Mouse (Mus musculus): ENCODE data around the gene Myrfl. TPM values are rescaled to one million over a fixed set of nuclear protein-coding genes. Genes with fewer than 3 reads are reported as not detected.

Gene Myrfl
- polyA plus RNA-seq, 1 experiment = not detected

DNA sequence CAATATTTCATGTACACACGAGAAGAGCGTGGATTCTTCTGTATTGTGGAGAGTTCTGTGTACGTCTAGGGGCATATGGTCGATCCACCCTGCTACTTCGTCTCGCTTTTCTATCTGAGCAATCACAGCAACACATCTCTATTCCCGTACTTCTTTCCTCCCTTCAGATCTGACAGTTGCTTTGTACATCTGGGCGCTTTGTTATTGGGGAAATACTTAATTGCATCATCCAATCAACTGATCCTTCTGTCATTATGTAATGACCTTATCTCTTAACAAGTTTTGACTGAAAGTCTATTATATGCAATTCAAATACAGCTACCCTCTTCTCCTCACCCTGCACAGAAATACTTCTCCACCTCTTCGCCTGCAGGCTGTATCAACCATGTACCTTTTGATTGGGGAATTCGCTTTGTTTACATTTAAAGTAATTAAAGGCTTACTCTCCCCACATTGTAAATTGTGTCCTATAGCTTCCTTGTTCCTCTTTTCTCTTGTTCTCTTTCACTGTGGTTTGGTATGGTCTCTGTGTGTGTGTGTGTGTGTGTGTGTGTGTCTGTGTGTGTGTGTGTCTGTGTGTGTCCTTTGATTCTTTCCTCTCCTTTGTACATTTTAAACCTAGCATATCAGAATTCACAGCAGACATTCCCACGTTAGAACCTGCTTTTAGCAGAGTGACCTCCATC lies 29.9 kb upstream of the Myrfl start:
- Histone ChIP-seq H3K36me3 (ENCODE audit: control insufficient read depth, insufficient read depth) (peaks cover 47% of the 10 kb centered on the region), H3K79me2 (ENCODE audit: control insufficient read depth, insufficient read depth) (no peaks in the 10 kb centered on the region), H3K4me3 (ENCODE audit: insufficient read depth, poor library complexity, severe bottlenecking) (no peak overlapping the region), H3ac (ENCODE audit: control insufficient read depth, insufficient read length, low read depth) (no peak overlapping the region), H3K27me3 (ENCODE audit: control insufficient read depth, insufficient read depth, insufficient read length) (no peaks in the 10 kb centered on the region), H3K79me3 (ENCODE audit: low read depth) (no peaks in the 10 kb centered on the region)
- TF ChIP-seq CEBPB (IDR thresholded peaks at IDR 0.05; ENCODE audit: low read depth) = no peak
- TF ChIP-seq USF1 (IDR thresholded peaks at IDR 0.05; ENCODE audit: low read depth) = no peak
- no peak for TF ChIP-seq MYOD1 (IDR thresholded peaks at IDR 0.05; ENCODE audit: control insufficient read depth, insufficient read length, low read depth)
- no peak for TF ChIP-seq MYOG (IDR thresholded peaks at IDR 0.05; ENCODE audit: control insufficient read depth, extremely low read depth, insufficient read length)
- TF ChIP-seq MAX (IDR thresholded peaks at IDR 0.05) = no peak
- TF ChIP-seq FOSL1 (IDR thresholded peaks at IDR 0.05; ENCODE audit: insufficient read depth, low read length, poor library complexity, severe bottlenecking) = no peak
- TF ChIP-seq CTCF (IDR thresholded peaks at IDR 0.05; ENCODE audit: control insufficient read depth, insufficient read depth, insufficient read length) = no peak

DNA sequence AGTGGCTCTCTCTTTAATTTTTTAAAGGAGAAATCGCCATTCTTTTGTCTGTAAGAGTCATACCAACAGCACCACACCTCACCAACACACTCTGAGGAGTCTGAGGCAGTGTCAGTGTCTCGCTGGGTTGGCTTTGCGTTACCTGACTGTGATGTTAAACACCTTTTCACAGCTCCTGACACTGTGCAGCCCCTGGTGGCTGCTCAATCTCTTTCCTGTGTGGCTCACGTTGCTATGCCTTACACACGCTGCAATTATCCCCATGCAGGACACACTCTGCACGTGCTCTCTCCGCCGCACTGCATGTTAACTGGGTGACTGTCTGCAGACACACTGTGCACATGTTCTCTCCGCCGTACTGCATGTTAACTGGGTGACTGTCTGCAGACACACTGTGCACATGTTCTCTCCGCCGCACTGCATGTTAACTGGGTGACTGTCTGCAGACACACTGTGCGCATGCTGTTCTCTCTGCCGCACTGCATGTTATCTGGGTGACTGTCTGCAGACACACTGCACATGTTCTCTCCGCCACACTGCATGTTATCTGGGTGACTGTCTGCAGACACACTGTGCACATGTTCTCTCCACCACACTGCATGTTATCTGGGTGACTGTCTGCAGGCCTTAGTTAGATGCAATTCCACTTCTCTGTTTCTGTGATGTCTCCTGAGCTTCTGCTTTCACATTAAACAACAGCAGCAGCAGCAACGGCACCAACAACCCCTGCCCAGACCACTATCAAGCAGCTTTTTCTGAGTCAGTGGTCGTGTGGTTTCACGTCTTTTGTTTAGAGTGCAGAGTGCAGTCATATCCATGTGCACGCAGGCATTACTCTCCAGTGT lies 27.2 kb upstream of the Myrfl start:
- no peaks in the 10 kb centered on the region for H3K27me3 ChIP-seq (ENCODE audit: control insufficient read depth, insufficient read depth, insufficient read length)
- H3K4me3 ChIP-seq (ENCODE audit: insufficient read depth, poor library complexity, severe bottlenecking) = no peak overlapping the region
- TF ChIP-seq MAX (IDR thresholded peaks at IDR 0.05) (no peak), FOSL1 (IDR thresholded peaks at IDR 0.05; ENCODE audit: insufficient read depth, low read length, poor library complexity, severe bottlenecking) (no peak), MYOD1 (IDR thresholded peaks at IDR 0.05; ENCODE audit: control insufficient read depth, insufficient read length, low read depth) (no peak), USF1 (IDR thresholded peaks at IDR 0.05; ENCODE audit: low read depth) (no peak), CTCF (IDR thresholded peaks at IDR 0.05; ENCODE audit: control insufficient read depth, insufficient read depth, insufficient read length) (no peak), CEBPB (IDR thresholded peaks at IDR 0.05; ENCODE audit: low read depth) (no peak), MYOG (IDR thresholded peaks at IDR 0.05; ENCODE audit: control insufficient read depth, extremely low read depth, insufficient read length) (no peak)
- no peak overlapping the region for H3ac ChIP-seq (ENCODE audit: control insufficient read depth, insufficient read length, low read depth)
- H3K79me2 ChIP-seq (ENCODE audit: control insufficient read depth, insufficient read depth) = no peaks in the 10 kb centered on the region
- no peaks in the 10 kb centered on the region for H3K79me3 ChIP-seq (ENCODE audit: low read depth)
- peaks cover 51% of the 10 kb centered on the region for H3K36me3 ChIP-seq (ENCODE audit: control insufficient read depth, insufficient read depth)

- Histone ChIP-seq H3K36me3 (ENCODE audit: control insufficient read depth, insufficient read depth) (peaks cover 38% of the 10 kb centered on the region), H3K79me3 (ENCODE audit: low read depth) (no peaks in the 10 kb centered on the region), H3ac (ENCODE audit: control insufficient read depth, insufficient read length, low read depth) (no peak overlapping the region), H3K79me2 (ENCODE audit: control insufficient read depth, insufficient read depth) (no peaks in the 10 kb centered on the region), H3K27me3 (ENCODE audit: control insufficient read depth, insufficient read depth, insufficient read length) (no peaks in the 10 kb centered on the region), H3K4me3 (ENCODE audit: insufficient read depth, poor library complexity, severe bottlenecking) (no peak overlapping the region)
- TF ChIP-seq CEBPB (IDR thresholded peaks at IDR 0.05; ENCODE audit: low read depth) (no peak), MYOD1 (IDR thresholded peaks at IDR 0.05; ENCODE audit: control insufficient read depth, insufficient read length, low read depth) (no peak), FOSL1 (IDR thresholded peaks at IDR 0.05; ENCODE audit: insufficient read depth, low read length, poor library complexity, severe bottlenecking) (no peak), MYOG (IDR thresholded peaks at IDR 0.05; ENCODE audit: control insufficient read depth, extremely low read depth, insufficient read length) (no peak), USF1 (IDR thresholded peaks at IDR 0.05; ENCODE audit: low read depth) (no peak), MAX (IDR thresholded peaks at IDR 0.05) (no peak), CTCF (IDR thresholded peaks at IDR 0.05; ENCODE audit: control insufficient read depth, insufficient read depth, insufficient read length) (no peak)
Observed at GRCm38 (mm10) chr10:116922161-116922560, 25.4 kb upstream of the Myrfl start.

DNA sequence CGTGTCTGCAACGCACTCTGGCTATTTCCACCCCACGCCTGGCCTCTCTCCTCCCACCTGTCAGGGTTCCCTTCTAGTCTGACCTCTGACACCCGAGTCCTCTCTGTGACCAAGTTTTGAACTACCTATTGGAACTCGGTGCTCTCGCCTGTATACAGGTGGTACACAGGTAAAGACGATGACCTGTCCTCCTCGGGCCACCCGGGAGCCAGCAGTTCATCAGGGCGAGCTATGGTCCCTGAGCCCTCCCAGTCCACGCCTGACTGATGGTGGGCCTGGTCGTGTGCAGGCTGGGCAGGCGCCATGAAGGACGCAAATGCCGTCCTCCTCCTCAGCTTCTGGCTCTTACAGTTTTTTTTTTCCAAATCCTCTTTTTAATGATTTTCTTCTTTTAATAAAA lies 24.7 kb upstream of the Myrfl start:
- TF ChIP-seq FOSL1 (IDR thresholded peaks at IDR 0.05; ENCODE audit: insufficient read depth, low read length, poor library complexity, severe bottlenecking) (no peak), MAX (IDR thresholded peaks at IDR 0.05) (no peak), MYOD1 (IDR thresholded peaks at IDR 0.05; ENCODE audit: control insufficient read depth, insufficient read length, low read depth) (no peak), USF1 (IDR thresholded peaks at IDR 0.05; ENCODE audit: low read depth) (no peak), MYOG (IDR thresholded peaks at IDR 0.05; ENCODE audit: control insufficient read depth, extremely low read depth, insufficient read length) (no peak), CTCF (IDR thresholded peaks at IDR 0.05; ENCODE audit: control insufficient read depth, insufficient read depth, insufficient read length) (no peak), CEBPB (IDR thresholded peaks at IDR 0.05; ENCODE audit: low read depth) (no peak)
- no peaks in the 10 kb centered on the region for H3K79me2 ChIP-seq (ENCODE audit: control insufficient read depth, insufficient read depth)
- peaks cover 31% of the 10 kb centered on the region for H3K36me3 ChIP-seq (ENCODE audit: control insufficient read depth, insufficient read depth)

DNA sequence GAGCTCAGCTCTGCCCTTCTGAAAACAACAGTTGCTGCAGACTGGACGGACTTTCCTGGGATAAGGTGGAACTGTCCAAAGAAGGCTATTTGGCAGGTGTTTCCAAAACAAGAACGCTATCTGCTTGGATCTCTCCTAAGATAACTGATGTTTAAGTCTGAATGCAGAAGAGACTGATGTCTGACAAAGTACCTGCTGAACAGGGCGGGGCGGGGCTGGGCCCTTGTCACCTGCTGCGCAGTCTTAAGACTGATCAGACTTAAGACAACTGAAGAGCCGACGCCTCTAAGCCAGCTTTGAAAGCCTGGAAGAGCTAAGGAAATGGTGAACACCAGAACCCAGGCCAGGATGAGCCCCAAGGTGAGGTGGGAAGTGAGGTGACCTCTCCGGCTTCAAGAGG lies 23.9 kb upstream of the Myrfl start:
- Histone ChIP-seq H3K79me2 (ENCODE audit: control insufficient read depth, insufficient read depth) (no peaks in the 10 kb centered on the region), H3K4me3 (ENCODE audit: insufficient read depth, poor library complexity, severe bottlenecking) (no peak overlapping the region), H3K36me3 (ENCODE audit: control insufficient read depth, insufficient read depth) (peaks cover 29% of the 10 kb centered on the region), H3K27me3 (ENCODE audit: control insufficient read depth, insufficient read depth, insufficient read length) (no peaks in the 10 kb centered on the region), H3K79me3 (ENCODE audit: low read depth) (no peaks in the 10 kb centered on the region), H3ac (ENCODE audit: control insufficient read depth, insufficient read length, low read depth) (no peak overlapping the region)
- TF ChIP-seq MAX (IDR thresholded peaks at IDR 0.05) (no peak), CTCF (IDR thresholded peaks at IDR 0.05; ENCODE audit: control insufficient read depth, insufficient read depth, insufficient read length) (no peak), CEBPB (IDR thresholded peaks at IDR 0.05; ENCODE audit: low read depth) (no peak), USF1 (IDR thresholded peaks at IDR 0.05; ENCODE audit: low read depth) (no peak), MYOG (IDR thresholded peaks at IDR 0.05; ENCODE audit: control insufficient read depth, extremely low read depth, insufficient read length) (no peak)

More for the DNA sequence above, 24.7 kb upstream of the Myrfl start:
- Histone ChIP-seq H3ac (ENCODE audit: control insufficient read depth, insufficient read length, low read depth) (no peak overlapping the region), H3K27me3 (ENCODE audit: control insufficient read depth, insufficient read depth, insufficient read length) (no peaks in the 10 kb centered on the region), H3K4me3 (ENCODE audit: insufficient read depth, poor library complexity, severe bottlenecking) (no peak overlapping the region), H3K79me3 (ENCODE audit: low read depth) (no peaks in the 10 kb centered on the region)

Data from C2C12 (cell line).